Mouse (Mus musculus) c-Kit-negative CD71-positive TER-119-positive erythroid progenitor cells, embryonic 14.5 days (primary cell): ENCODE measurements around the gene Hepacam2.
"Not testable (repeated sequence)": the region's sequence is repeated elsewhere in the genome, so short reads cannot be mapped to it uniquely, and the experiment has no call there.

Experiments
- DNase-seq: peaks from one replicate; pipeline ENCODE4 v3.0.0-alpha.2; 2013; ENCODE audit warnings: low read depth, low spot score

Hepacam2 gene

GRCm38 (mm10) chr6:3498162-3498848 lies at the start of gene Hepacam2, which contains the start of gene Vps50:
TSS of gene Hepacam2 (minus strand) at chr6:3498298.
TSS of gene Vps50 (plus strand) at chr6:3498382.
- peak; percentile 58 for DNase-seq

- no peak for DNase-seq
Measured at GRCm38 (mm10) chr6:3544970-3545369, 46.9 kb upstream of the Hepacam2 start.

- DNase-seq = no peak
Measured at GRCm38 (mm10) chr6:3543862-3544261, 45.8 kb upstream of the Hepacam2 start.

GRCm38 (mm10) chr6:3539470-3539869 lies 41.4 kb upstream of the Hepacam2 start:
- DNase-seq = no peak

GRCm38 (mm10) chr6:3536048-3536447 lies 38.0 kb upstream of the Hepacam2 start:
- DNase-seq = no peak

GRCm38 (mm10) chr6:3531445-3531844 lies 33.3 kb upstream of the Hepacam2 start:
- no peak for DNase-seq

GRCm38 (mm10) chr6:3528198-3528597 lies 30.1 kb upstream of the Hepacam2 start:
- no peak for DNase-seq

- no peak for DNase-seq
Measured at GRCm38 (mm10) chr6:3512611-3513010, 14.5 kb upstream of the Hepacam2 start.

- DNase-seq = no peak
Measured at GRCm38 (mm10) chr6:3511612-3512011, 13.5 kb upstream of the Hepacam2 start.

- DNase-seq = no peak
Measured at GRCm38 (mm10) chr6:3511116-3511515, 13.0 kb upstream of the Hepacam2 start.

GRCm38 (mm10) chr6:3509782-3510181 lies 11.7 kb upstream of the Hepacam2 start:
- DNase-seq = peak; percentile 15

GRCm38 (mm10) chr6:3508151-3508550 lies 10.1 kb upstream of the Hepacam2 start:
- not testable (repeated sequence) for DNase-seq

- no peak for DNase-seq
Measured at GRCm38 (mm10) chr6:3507078-3507477, 9.0 kb upstream of the Hepacam2 start.

- no peak for DNase-seq
Measured at GRCm38 (mm10) chr6:3505289-3505688, 7.2 kb upstream of the Hepacam2 start.

- no peak for DNase-seq
Measured at GRCm38 (mm10) chr6:3500286-3500685, 2.2 kb upstream of the Hepacam2 start.

- DNase-seq = peak; percentile 36
Measured at GRCm38 (mm10) chr6:3496210-3496609, 1.9 kb downstream of the Hepacam2 start.

GRCm38 (mm10) chr6:3494285-3494684 lies 3.8 kb downstream of the Hepacam2 start:
- no peak for DNase-seq

- DNase-seq = no peak
Measured at GRCm38 (mm10) chr6:3487355-3487754, 10.7 kb downstream of the Hepacam2 start.

- DNase-seq = no peak
Measured at GRCm38 (mm10) chr6:3485133-3485532, 13.0 kb downstream of the Hepacam2 start.

- DNase-seq = no peak
Measured at GRCm38 (mm10) chr6:3481705-3482104, 16.4 kb downstream of the Hepacam2 start.

- no peak for DNase-seq
Measured at GRCm38 (mm10) chr6:3479853-3480252, 18.2 kb downstream of the Hepacam2 start.

- DNase-seq = no peak
Measured at GRCm38 (mm10) chr6:3476299-3476698, 21.8 kb downstream of the Hepacam2 start.

- DNase-seq = no peak
Measured at GRCm38 (mm10) chr6:3470706-3471105, 27.4 kb downstream of the Hepacam2 start.

- no peak for DNase-seq
Measured at GRCm38 (mm10) chr6:3468627-3469026, 29.5 kb downstream of the Hepacam2 start.
